Mouse (Mus musculus): ENCODE results near the gene Kif5c.

Gene Kif5c

DNA sequence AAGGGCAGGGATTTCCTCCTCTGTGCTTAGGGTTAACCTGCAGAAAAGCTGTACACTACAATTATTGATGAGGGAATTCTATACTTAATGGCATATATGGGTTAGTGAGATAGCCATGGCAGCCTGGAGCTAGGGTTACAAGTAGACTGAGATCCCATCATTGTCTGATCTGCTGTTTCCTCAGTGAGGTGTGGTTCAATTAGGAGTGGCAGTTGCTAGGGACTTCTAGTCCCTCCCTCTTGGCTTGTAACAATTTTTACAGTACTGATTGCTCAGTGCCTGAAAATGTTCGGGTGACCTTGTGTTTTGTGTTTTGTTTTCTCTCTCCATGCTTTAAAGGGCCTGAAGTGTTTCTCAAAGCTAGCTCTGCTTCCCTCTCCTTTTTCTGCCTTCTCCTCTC, 2.1 kb downstream of the Kif5c start:
- no peak for DNase-seq (ENCODE audit: low read depth, low spot score)

DNA sequence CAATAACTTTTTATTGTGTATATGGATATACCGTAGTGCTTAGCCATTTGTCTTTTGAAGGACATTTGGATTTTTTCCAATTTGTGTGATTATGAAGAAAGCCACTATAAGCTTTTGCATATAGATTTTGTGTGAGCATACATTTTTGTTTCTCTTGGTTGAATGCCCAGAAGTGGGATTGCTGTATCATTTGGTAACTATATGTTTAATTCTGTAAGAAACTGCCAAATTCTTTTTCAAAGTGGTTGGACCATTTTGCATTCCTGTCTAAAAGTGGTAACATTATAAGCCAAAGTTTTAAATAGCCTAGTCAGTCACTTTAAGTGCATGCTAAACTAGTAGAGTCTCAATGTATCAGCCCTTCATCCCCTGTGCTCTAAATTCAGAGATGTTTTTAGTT, 6.5 kb downstream of the Kif5c start:
- DNase-seq (ENCODE audit: low read depth, low spot score), result peak; percentile 72

DNA sequence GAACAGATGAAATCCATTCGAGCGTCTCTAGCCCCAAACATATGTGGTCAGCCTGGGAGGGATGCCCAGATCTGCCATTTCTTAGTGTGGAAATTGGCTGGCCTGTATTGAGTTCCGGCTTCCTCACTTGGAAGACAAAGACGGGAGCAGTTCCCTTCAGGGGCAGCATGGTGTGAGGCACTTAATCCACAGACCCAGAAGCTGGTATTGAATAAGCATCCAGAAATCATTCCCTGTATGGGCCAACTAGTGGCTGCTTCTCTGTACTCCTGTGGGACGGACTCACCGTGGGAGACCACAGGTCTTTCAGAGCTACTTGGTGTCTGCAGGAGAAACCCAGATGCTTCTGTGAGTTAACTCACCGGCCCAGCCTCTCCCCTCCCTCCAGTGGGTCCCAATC, 8.5 kb downstream of the Kif5c start:
- DNase-seq (ENCODE audit: low read depth, low spot score), result no peak

DNA sequence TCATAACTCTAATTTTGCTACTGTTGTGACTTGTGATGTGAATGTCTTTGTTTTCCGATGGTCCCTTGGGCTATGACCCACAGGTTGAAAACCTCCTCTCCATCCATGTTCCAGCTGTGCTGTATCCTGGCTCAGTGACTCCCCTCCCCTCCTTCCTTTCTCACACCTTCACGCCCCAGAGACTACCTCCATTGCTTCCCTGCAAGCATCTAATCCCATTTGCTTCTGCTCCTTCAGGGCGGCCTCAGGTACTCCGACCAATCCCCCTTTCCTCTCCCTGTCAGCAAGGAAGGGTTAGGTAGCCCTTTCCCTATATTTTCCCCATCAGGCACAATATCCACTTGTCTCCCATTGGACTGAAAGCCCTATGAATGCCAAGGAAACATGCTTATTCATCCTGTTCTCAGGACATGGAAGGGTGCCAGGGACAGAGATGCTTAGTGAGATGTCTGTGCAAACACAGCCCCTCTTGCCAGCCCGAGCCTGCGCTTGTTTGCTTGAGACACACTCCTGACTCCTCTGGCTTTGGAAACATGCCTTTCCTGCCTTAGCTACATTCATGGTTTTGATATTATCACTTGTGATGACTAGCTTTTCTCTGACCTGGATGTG, 9.1 kb downstream of the Kif5c start:
- DNase-seq (ENCODE audit: low read depth, low spot score), result no peak

DNA sequence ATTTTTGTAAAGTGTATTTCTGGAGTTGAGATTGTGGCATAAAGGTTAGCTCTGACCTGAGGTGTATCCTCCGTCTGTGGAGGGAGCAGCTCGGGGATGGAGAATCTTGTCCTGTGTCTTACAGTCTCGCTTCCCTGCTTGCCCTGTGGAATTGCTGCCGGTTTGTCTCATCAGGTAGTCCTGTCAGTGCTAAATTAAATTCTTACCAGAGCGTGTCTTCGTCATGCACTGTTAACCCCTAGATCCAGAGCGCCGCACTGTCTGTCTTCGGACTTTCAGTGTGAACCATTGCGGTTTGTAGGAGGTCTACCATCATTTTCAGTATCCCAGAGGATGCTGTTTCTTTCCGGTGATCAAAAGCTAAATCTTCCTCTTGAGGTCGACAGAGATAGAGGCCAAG, 10.1 kb downstream of the Kif5c start:
- DNase-seq (ENCODE audit: low read depth, low spot score), result no peak

DNA sequence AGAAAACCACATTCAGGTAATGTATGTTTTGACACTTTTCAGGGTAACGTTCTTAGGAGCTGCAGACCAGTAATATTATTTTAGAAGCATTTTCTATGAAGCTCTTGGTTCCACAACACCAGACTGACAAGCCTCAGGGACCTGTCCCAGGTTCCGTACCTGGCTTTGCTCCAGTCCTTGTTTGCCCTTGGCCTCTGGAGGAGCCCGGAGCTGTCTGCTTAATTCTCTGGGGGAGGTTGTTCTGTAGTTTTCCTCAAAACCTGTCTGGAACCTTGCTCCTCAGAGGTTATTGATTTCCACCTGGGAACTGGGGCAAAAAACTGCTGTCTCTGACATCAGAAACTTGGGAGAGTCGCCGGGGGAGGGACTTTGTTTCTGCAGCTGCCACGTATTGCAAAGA, 11.5 kb downstream of the Kif5c start:
- no peak for DNase-seq (ENCODE audit: low read depth, low spot score)

DNA sequence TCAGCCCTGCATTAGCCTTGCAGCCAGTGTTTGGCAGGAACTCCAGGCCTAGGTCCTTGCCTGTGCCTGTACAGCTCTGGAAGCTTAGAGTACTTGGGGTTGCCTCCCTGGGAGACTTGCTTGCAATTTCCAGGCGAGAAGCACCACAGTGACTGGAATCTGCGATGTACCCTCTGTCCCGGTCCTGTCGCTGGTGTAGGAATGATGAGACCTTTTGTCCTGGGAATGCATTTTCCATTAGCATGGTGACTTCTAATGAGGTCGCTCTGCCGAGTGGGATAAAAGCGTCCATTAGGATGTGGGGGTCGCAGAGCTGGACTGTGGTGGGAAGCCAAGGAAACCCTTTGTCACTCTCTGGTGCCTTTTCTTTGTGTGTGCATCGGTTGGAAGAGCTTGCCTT, 14.1 kb downstream of the Kif5c start:
- DNase-seq (ENCODE audit: low read depth, low spot score), result no peak

DNA sequence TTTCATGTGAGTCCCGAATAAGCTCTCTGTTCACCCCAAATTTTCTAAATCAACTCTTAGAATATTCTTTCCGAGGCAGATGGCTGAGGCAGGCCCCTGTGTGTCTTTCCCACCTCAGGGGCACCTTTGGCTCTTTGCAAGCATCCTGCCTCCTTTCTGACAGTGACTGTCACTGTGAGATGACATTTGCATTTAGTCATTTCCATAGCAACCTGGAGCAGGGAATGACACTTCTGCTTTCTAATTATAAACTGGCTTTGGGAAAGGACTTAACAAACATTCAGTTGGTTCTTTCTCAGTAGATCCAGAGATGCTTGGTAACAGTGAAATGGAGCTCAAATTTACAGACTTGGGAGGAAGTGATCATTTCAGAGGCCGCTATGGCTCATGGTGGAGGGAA, 23.7 kb downstream of the Kif5c start:
- DNase-seq (ENCODE audit: low read depth, low spot score), result no peak

DNA sequence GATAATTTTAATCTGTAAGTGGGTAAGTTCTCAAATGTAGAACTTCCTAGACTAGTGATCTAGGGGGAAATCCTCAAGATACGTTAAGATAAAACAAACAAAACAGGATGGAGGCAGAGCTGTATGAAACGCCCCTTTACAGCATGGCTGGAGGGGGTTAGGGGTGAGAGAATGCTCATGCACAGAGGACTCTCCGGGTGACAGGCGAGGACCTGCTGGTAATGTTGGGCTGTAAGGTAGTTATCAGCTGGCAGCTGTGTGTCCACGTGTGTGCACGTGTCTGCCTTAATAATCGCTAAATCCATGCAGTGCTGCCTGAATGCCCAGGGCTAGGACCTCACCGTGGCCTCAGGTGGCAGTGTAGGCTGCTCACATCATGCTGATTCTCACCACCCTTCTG, 24.7 kb downstream of the Kif5c start:
- no peak for DNase-seq (ENCODE audit: low read depth, low spot score)

DNA sequence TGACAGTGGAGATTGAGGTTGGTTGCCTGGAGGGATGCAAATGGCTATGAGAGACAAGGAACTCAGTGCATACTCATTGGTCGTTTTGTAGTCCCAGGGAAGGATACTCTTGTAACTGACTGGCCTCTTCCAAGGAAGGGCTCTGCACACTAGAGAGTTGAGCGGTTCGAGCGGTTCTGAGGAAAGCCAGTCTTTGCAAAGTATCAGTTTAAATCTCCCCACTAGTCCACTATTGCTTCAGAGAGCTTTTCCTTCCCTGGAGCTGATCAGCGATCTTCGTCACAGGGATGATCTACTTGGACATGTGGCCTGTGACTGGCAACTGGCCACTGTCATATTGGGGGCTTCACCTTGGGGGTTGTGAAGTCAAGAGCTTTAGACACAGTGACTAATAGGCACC, 28.5 kb downstream of the Kif5c start:
- no peak for DNase-seq (ENCODE audit: low read depth, low spot score)

DNA sequence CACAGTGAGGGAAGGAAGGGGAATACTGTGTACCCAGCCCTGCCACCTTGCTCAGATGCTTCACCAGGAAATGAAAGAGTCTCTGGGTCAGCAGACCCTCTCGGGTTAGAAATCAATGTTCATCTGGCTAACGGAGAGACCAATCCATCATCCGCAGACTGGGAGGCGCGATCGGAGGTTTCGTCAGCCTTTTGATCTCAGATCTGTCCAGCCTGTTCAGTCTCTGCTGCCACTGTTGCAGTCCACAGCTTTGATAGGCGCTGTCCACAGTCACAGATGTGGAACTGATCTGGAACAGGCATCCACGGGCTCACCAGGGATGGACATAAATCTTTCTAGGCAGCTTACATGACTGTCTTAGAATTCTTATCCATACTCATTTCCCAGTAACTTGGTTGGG, 29.2 kb downstream of the Kif5c start:
- DNase-seq (ENCODE audit: low read depth, low spot score), result no peak

DNA sequence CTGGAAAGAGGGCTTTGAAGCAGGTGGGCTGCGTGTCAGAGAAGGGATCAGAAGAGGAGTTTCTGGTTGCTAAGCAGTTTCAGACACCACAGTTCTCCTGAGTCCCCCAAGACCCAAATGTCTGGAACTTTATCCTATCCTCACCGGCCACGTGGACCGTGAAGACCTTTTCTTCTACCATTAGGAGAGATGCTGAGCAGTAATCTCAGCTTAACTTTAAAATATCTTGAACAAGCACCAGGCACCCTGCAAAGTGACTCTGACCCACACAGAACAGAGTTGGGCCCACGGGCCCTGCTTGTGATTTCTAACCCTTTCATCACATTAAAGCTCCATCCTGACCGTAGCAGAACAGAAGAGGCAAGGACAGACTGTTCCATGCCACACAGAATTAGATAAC, 29.7 kb downstream of the Kif5c start:
- no peak for DNase-seq (ENCODE audit: low read depth, low spot score)

DNA sequence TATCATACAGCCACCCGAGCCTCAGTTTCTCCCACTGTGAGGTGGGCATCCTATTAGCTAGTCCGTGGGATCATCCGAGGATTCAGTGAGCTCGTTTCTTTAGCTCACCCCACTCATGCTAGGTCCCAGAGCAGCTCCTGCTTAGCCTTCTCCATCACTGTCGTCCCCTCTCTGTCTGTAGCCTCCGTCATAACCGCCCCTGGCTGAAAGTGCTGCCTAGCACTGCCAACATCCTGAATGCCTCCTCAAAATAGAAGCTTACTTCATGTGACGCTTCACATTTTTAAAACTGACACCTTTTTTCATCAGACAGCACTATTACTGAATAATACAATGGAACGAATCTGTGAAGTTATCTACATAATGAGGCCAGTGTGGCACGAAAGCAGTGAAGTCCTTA, 30.1 kb downstream of the Kif5c start:
- no peak for DNase-seq (ENCODE audit: low read depth, low spot score)

DNA sequence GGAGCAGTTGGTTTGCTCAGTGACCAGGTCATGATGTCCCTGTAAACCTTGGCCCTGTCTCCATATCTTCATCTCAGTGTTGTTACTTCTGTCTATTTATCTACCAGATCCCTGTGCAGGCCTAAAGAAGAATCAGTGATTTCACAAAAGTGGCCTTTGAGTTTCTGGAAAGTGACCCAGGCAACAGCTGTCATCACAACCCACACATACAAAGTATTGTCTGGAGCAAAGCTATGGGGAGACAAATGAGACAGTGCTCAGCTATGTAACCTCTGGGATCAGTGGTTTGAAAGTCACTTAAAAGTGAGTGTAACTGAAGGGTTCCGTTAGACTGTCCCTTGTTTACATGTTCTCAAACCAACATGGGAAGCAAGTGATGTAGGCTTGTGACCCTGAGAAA, 32.6 kb downstream of the Kif5c start:
- DNase-seq (ENCODE audit: low read depth, low spot score), result no peak

DNA sequence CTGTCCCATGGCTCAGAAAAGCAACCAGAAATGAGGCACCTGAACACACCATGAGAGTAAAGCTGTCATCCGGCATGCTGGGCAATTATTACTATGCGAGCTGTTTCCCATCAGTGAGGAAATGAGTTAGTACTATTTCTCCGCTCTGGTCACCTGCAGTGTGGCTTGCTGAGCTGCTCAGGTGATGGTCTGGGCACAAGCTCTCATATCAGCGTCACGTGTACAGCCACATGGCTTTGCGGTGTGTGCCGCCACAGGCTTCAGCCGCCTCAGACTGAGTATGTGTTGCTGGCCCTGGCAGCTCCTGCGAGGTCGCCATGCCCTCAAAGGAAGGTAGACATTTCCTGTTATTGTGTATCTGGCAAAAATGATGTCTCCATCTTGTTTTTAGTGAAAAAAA, 35.5 kb downstream of the Kif5c start:
- no peak for DNase-seq (ENCODE audit: low read depth, low spot score)

DNA sequence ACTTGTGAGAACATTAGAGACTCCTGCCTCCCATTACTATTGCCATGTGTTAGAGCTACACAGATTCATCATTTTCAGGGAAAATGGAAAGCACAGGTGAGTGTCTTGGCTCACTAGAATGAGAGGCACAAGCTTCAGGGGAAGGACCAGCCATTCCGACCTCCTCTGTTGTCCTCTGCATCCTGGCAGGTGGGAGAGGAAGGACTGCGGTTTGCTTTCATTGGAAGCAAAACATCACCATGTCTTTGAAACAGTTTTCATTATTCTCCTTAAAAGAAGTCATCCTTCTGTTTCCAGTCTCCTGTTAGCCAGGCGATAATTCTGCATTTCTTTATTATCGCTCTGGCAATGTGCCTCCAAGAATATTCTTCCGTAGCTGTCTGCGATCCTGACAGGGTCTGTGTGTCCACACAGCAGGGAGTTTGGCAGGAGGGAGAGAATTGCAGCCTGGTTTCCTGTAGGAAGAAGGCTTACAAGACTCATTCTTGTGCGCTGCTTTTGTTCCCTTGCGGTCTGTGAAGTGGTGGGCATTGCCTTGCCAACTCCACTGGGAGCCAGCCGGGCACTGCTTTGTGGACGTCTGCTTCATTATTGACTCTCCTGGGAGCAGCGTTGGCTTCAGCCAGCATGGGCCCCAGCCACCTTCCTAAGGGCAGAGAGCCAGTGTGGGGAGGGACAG, 36.2 kb downstream of the Kif5c start:
- DNase-seq (ENCODE audit: low read depth, low spot score), result no peak

DNA sequence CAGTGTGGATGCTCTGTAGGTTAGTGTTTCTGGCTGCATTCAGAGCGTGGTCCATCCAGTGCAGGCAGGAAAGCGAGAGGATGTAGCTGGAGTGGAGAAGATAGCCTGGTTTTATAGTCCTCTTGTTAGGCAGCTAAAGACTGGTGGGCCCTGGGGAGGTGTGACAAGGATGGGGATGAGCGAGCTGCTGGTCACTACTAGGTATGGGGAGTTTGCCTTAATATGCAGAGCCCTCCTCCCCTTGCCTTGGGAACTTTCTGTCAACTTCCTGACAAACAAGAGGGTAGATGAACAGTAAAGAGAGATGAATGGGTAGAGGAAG, 36.7 kb downstream of the Kif5c start:
- no peak for DNase-seq (ENCODE audit: low read depth, low spot score)

DNA sequence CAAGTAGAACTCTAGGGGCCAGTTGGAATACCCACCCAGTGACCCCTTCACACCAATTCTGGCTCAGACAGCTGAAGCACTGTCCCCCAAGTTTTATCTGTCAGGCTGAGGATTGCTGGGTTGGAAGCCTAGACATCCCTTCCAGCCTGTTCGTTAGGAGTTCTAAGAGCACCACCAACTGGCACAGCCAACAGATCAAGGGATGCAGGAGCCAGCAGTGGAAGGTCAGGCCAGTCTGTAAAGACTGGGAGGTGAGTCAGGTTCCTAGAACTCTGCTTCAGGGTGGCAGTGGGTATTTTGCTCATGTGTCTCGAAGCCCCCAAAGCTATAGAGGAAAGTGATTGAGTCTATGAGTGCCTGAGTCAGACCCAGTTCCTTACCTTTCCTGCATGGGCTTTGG, 37.9 kb downstream of the Kif5c start:
- no peak for DNase-seq (ENCODE audit: low read depth, low spot score)

DNA sequence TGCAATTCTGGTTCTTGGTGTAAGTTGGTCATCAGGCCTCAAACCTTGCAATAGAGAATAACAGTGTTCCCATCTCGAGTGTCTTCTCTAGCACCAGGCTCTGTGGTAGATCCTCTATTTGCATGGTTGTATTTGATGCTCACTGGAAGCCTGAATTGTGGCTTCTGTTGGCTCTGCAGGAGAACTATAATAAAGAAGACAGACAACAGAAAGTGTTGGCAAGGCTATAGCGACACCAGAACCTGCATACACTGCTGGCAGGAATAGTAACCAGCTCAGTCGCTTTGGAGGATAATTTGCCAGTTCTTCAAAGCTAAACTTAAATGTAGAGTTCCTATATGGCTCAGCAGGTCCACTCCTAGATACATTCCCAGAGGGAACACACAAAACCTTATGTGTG, 38.6 kb downstream of the Kif5c start:
- no peak for DNase-seq (ENCODE audit: low read depth, low spot score)

DNA sequence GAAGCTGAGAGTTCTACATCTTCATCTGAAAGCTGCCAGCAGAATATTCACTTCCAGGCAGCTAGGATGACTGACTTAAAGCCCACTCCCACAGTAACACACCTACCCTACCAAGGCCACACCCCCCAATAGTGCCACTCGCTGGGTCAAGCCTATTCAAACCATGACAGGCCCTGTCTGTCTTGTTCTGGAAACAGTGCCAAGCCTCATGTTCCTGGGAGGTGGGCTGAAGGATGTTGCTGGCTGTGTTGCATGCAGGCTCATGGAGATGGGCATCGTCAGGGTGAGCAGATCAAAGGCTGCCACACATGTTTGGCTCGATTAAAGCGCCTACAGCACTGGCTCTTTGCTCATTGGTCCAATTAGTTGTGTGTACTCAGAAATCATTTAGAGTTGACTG, 39.9 kb downstream of the Kif5c start:
- DNase-seq (ENCODE audit: low read depth, low spot score), result no peak

DNA sequence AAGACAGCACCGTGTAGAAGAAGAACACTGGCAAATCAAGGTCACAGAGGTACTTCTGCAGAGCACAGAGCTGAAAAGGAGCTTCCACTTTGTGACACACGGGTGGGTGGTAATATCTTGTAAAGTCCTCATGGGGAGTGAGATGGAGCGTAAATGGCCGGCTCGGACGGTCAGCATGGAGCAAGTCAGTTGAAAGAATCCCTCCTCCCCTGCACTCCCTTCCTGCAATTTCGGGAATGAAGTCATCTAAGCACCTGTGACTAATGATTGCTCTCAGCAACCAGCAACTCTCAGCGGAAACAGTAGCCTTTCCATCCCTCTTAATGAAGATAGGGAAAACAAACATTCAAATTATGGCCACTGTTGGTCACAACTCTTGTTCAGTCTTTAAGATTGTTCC, 40.9 kb downstream of the Kif5c start:
- DNase-seq (ENCODE audit: low read depth, low spot score), result no peak

DNA sequence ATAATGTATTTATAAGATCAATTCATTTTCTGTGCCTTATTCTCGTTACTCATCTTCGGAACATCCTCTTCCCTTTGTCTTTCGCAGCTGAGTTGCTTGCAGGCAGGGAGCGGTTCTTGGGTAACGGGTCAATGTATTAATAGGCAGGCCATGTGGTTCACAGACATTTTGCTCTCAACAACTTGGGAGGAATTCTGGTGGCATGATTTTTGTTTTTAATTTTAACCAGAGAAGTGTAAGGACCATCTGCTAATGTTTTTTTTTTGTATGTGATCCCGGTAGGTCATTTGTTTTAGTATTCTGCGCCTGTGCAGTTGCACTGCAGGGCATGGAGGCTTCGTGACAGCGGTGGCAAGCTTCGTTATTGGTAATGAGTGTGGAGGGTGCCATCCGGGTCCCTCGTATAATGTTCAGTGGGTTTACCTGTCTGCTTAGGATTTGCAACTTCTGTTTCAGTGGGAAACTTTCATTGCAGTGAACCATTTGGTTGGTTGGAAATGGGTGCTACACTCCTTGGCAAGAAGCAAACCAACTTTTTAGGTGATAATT, 41.4 kb downstream of the Kif5c start:
- DNase-seq (ENCODE audit: low read depth, low spot score), result no peak

DNA sequence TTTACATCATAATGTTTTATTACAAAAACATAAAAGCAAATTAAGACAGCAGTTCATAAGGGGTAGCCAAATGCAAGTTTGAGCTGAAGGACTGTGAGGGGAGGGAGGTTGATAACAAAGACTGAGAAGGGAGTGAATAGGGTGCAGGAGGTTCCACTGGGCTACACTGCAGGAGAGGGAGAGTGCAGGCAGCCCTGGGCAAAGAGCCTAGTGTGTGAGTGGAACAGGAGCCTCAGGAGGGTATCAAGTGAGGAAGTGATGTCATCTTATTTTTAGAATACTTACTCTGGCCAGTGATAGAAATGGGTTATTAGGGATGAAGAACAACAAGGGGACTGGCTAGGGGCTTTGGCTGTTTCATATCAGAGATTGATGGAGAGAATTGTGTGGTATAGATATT, 42.2 kb downstream of the Kif5c start:
- no peak for DNase-seq (ENCODE audit: low read depth, low spot score)

DNA sequence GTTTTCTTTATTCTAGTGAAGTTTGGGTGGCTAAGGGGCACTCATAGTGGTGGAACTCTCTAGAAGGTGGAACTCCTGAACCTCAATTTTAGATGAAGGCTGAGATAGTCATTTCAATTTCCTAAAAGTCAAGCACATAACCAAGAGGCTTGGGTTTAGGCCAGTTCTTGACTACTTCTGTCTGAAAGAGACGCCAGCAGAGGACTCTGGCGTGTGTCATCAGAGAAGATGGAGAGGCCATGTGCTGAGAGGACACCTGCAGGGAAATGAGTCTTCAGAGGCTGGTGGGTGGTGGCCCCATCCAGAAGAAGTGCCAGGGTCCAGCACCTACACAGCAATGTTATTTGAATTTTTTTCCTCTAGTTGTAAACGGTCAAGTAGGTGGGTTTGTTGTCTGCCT, 42.8 kb downstream of the Kif5c start:
- DNase-seq (ENCODE audit: low read depth, low spot score), result no peak
